Mouse (Mus musculus) brain, embryonic 14.5 days (tissue): Measurements from ENCODE around the gene Kbtbd13.

Experiments used
- CTCF ChIP-seq: fragments of 200-500 bp; IDR thresholded peaks from 2 replicates; pipeline ENCODE4 v1.5.1; 2012; ENCODE audit warnings: inconsistent platforms, mild to moderate bottlenecking, moderate library complexity, borderline replicate concordance; ENCODE audit not compliant: insufficient read depth, insufficient read length; ENCODE audit errors: extremely low read depth
- POLR2A ChIP-seq: fragments of 200-500 bp; IDR thresholded peaks from 2 replicates; pipeline ENCODE4 v1.6.1; 2012; ENCODE audit warnings: mild to moderate bottlenecking, inconsistent platforms, borderline replicate concordance; ENCODE audit not compliant: poor library complexity, insufficient read depth, insufficient read length, severe bottlenecking; ENCODE audit errors: extremely low read depth

- TF ChIP-seq CTCF = no peak
- TF ChIP-seq POLR2A = no peak
These were observed 39.5 kb upstream of the Kbtbd13 start for GRCm38 (mm10) chr9:65430921-65431320.
